ENCODE assay signal across 14 mouse cellular contexts in the genomic region with DNA sequence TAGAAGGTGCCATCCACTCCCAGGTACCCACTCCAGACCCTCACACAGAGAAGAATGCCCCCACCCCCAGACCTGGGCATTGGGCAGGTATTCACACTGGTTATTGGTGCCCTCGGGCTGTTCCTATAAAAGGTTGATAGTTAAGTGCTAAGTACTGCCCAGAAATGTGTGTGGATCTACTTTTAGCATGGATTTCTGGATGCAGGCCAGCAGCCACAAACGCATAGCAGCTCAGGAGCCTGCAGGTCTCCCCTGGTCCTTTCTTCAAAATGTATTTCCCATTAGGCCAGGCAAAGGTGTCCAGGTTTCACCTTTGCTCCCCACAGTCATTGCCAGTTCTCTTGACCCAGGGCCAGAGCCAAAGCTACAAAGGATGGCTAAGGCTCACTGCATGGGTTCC.
"Had no signal": no experiment of that assay in that cellular context is flagged by ENCODE, and none has a peak within 500 bp of the region (broad histone marks: within the 10 kb centered on the region; RNA-seq: fewer than 3 reads in every experiment).

No protein-coding gene starts in this region.

- H3K4me3 ChIP-seq: liver, embryonic 12.5 days; liver, embryonic 15.5 days; stomach, embryonic 15.5 days had no signal

- H3K9me3 ChIP-seq: liver, embryonic 12.5 days; liver, embryonic 15.5 days; stomach, embryonic 15.5 days had no signal

- H3K4me1 ChIP-seq: liver, embryonic 15.5 days; stomach, embryonic 15.5 days had no signal

- H3K27me3 ChIP-seq: stomach, embryonic 15.5 days had no signal

- H3K9ac ChIP-seq: liver, embryonic 12.5 days; liver, embryonic 15.5 days; stomach, embryonic 15.5 days had no signal

- H3K27ac ChIP-seq: liver, embryonic 12.5 days; liver, embryonic 15.5 days; stomach, embryonic 15.5 days had no signal

- DNase-seq: kidney, adult 9 months; kidney, postnatal 14 days; kidney, postnatal 4 days; liver; lung, adult 18-20 months; lung, postnatal 14 days; lung, postnatal 4 days; midbrain, embryonic 14.5 days; spleen, adult 18-20 months; thymus, postnatal 25 days had no signal

- ATAC-seq: liver, embryonic 12.5 days had no signal

- H3K36me3 ChIP-seq: liver, embryonic 12.5 days; liver, embryonic 15.5 days; stomach, embryonic 15.5 days had no signal

- H3K4me2 ChIP-seq: liver, embryonic 12.5 days; liver, embryonic 15.5 days; midbrain, embryonic 11.5 days; stomach, embryonic 15.5 days had no signal
